Mouse (Mus musculus): Measurements from ENCODE around the gene Smco3.
"Not testable (repeated sequence)": the region's sequence is repeated elsewhere in the genome, so short reads cannot be mapped to it uniquely, and the experiment has no call there.

The Smco3 gene

GRCm38 (mm10) chr6:136804705-136805408, 30.4 kb downstream of the Smco3 start:
- no peak for DNase-seq

- DNase-seq: peak; percentile 98
Measured at GRCm38 (mm10) chr6:136803739-136804633, 31.3 kb downstream of the Smco3 start, which contains the start of gene Hist4h4. Hist4h4 (minus strand) TSS chr6:136804415.

- DNase-seq: no peak
Measured at GRCm38 (mm10) chr6:136803093-136803738, 32.0 kb downstream of the Smco3 start.

GRCm38 (mm10) chr6:136801274-136801673, 34.0 kb downstream of the Smco3 start:
- DNase-seq: no peak

GRCm38 (mm10) chr6:136800710-136801109, 34.5 kb downstream of the Smco3 start:
- no peak for DNase-seq

- not testable (repeated sequence) for DNase-seq
Measured at GRCm38 (mm10) chr6:136797874-136798693, 37.2 kb downstream of the Smco3 start.

- no peak for DNase-seq
Measured at GRCm38 (mm10) chr6:136795850-136796249, 39.4 kb downstream of the Smco3 start.

GRCm38 (mm10) chr6:136795110-136795509, 40.1 kb downstream of the Smco3 start:
- DNase-seq: no peak

GRCm38 (mm10) chr6:136793831-136794525, 41.3 kb downstream of the Smco3 start:
- no peak for DNase-seq

GRCm38 (mm10) chr6:136792884-136793758, 42.1 kb downstream of the Smco3 start:
- no peak for DNase-seq

GRCm38 (mm10) chr6:136789391-136789971, 45.8 kb downstream of the Smco3 start:
- DNase-seq: peak; percentile 75

GRCm38 (mm10) chr6:136782761-136783160, 52.5 kb downstream of the Smco3 start:
- no peak for DNase-seq

GRCm38 (mm10) chr6:136782146-136782545, 53.1 kb downstream of the Smco3 start:
- no peak for DNase-seq

- no peak for DNase-seq
Measured at GRCm38 (mm10) chr6:136781377-136781986, 53.8 kb downstream of the Smco3 start, which contains the start of gene Gucy2c. Gucy2c (minus strand) TSS chr6:136781765.
